Mouse (Mus musculus) liver, adult 2 months (tissue): Measurements from ENCODE around the gene U2surp.

ENCODE experiments used
- CTCF ChIP-seq: fragments of 200-500 bp; IDR thresholded peaks from 2 replicates; pipeline ENCODE4 v1.5.1; 2011; ENCODE audit warnings: low read depth, low read length, control low read depth
- POLR2A ChIP-seq: fragments of 200-500 bp; IDR thresholded peaks from 2 replicates; pipeline ENCODE4 v1.6.1; 2011; ENCODE audit warnings: low read length, control low read depth; ENCODE audit not compliant: insufficient read depth; ENCODE audit errors: extremely low read depth

GRCm38 (mm10) chr9:95451931-95452330 lies 59.9 kb downstream of the U2surp start:
- no peak for TF ChIP-seq CTCF
- no peak for TF ChIP-seq POLR2A
